Mouse (Mus musculus): ENCODE results near the gene Olfr1197. TPM values are rescaled to one million over a fixed set of nuclear protein-coding genes. Genes with fewer than 3 reads are reported as not detected.

Gene Olfr1197
- polyA plus RNA-seq (2012; rRNA removed), result not detected in 2 replicates

DNA sequence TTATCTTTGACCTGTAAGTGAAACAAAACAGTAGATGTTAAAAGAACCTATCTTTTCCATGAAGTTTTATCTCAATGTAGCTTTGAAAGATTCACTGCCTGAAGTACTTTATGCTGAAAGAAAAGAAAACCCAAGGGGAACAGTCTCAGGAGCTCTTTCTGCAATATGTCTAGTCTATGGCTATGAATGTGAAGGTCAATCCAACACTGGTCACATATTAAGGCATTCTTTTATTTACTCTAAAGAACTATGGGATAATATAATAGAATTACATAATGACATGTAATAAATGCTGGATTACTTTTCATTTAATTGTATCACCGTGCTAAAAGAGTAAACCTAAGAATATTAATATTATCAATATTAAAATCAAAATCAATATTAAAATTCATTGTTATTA is at the start of gene Olfr1197:
Olfr1197 (minus strand) TSS at position 101 of the 400 bp plus-strand sequence.
- no peak for TF ChIP-seq CTCF (IDR thresholded peaks at IDR 0.05; ENCODE audit: borderline replicate concordance, extremely low read depth, insufficient read depth, insufficient read length)
- no peak for TF ChIP-seq POLR2A (IDR thresholded peaks at IDR 0.05; ENCODE audit: borderline replicate concordance, extremely low read depth, insufficient read depth, insufficient read length, poor library complexity, severe bottlenecking)
- no peak for DNase-seq (ENCODE audit: low read depth)

DNA sequence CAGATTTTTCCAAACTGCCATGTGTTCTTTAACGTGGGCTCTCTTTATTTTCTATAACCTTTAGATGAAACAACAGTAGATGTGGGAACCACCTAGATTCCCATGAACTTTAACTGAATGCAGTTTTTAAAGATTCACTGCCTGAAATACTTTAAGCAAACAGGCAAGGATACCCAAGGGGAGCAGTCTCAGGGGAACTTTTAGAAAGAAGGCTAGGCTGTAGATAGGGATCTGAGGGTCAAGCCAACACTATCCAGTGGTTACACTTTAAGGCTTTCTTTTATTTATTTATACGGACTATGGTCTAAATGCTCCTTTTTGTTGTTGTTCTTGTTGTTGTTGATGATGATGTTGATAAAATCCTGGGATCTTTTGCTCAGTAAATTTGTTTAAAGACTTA is 38.2 kb upstream of the Olfr1197 start, which contains the start of gene Olfr1200:
Olfr1200 (minus strand) TSS at position 101 of the 400 bp plus-strand sequence.
- TF ChIP-seq CTCF (IDR thresholded peaks at IDR 0.05; ENCODE audit: borderline replicate concordance, extremely low read depth, insufficient read depth, insufficient read length), result no peak
- no peak for TF ChIP-seq POLR2A (IDR thresholded peaks at IDR 0.05; ENCODE audit: borderline replicate concordance, extremely low read depth, insufficient read depth, insufficient read length, poor library complexity, severe bottlenecking)
- DNase-seq (ENCODE audit: low read depth), result no peak

DNA sequence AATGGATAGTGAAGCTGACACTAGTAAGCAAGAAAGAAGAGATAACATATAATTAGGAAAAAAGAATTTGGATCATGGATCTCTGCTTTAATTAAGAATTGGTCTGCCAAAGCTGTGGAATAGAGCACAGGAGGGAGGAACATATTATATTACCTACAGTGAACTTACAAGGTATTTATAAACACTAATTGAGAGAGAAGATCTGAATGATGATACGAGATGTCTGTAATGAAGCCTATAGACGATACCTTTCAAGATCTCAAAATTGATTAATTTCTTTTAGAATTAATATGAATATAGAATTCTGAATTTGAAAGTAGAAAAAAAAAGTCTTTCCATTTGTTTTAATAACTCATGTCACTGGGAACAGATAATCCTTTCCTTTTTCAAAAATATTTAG is 28.2 kb upstream of the Olfr1197 start, which contains the start of gene Olfr1199:
Olfr1199 (minus strand) TSS at position 101 of the 400 bp plus-strand sequence.
- DNase-seq (ENCODE audit: low read depth), result no peak
- no peak for TF ChIP-seq POLR2A (IDR thresholded peaks at IDR 0.05; ENCODE audit: borderline replicate concordance, extremely low read depth, insufficient read depth, insufficient read length, poor library complexity, severe bottlenecking)
- no peak for TF ChIP-seq CTCF (IDR thresholded peaks at IDR 0.05; ENCODE audit: borderline replicate concordance, extremely low read depth, insufficient read depth, insufficient read length)

DNA sequence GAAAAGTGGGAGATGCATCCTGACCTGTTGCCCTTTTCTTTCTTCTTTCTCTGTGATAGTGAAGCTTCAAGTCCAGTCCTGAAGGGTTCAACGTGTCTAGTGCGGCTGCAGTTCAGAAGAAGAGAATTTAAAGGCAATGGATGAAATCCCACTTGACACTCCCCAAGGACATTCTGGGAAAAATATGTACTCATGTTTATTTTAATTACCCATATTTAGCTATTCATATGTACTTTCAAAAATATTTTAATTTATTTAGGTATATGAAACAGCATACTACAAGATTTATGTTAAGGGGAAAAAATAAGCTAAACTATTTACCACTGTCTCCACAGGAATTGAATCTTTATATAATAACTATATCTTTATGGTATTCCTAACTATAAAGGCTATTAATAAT is 19.1 kb upstream of the Olfr1197 start, which contains the start of gene Olfr1198:
Olfr1198 (minus strand) TSS at position 101 of the 400 bp plus-strand sequence.
- TF ChIP-seq CTCF (IDR thresholded peaks at IDR 0.05; ENCODE audit: borderline replicate concordance, extremely low read depth, insufficient read depth, insufficient read length), result no peak
- TF ChIP-seq POLR2A (IDR thresholded peaks at IDR 0.05; ENCODE audit: borderline replicate concordance, extremely low read depth, insufficient read depth, insufficient read length, poor library complexity, severe bottlenecking), result no peak
- no peak for DNase-seq (ENCODE audit: low read depth)

DNA sequence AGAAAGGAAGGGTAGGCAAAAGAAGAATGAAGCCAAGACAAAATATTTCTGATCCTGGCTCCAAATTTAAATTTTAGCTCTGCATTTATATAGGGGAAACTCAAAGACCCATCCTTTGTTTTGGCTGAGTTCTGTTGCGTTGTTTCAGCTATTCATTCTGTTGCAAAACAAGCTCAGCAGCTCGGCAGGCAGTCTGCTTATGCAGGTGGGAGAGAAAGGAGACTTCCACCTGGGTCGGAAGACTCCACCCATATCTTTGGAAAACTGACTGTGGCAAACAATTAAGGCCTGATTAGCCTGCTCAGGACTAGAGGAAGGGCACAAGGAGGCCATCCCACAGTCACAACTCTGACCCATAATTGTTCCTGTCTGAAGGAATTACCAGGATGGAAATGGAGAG is 11.2 kb upstream of the Olfr1197 start:
- TF ChIP-seq CTCF (IDR thresholded peaks at IDR 0.05; ENCODE audit: borderline replicate concordance, extremely low read depth, insufficient read depth, insufficient read length), result no peak
- no peak for TF ChIP-seq POLR2A (IDR thresholded peaks at IDR 0.05; ENCODE audit: borderline replicate concordance, extremely low read depth, insufficient read depth, insufficient read length, poor library complexity, severe bottlenecking)
- no peak for DNase-seq (ENCODE audit: low read depth)

DNA sequence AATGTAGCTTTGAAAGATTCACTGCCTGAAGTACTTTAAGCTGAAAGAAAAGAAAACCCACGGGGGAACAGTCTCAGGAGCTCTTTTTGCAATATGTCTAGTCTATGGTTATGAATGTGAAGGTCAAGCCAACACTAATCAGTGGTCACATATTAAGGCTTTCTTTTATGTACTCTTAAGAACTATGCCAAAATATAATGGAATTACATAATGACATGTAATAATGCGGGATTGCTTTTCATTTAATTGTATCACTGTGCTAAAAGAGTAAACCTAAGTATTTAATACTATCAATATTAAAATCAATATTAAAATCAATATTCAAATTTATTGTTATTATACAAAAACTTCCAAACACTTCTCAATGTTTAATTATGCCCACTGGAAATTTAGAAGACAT is 27.7 kb downstream of the Olfr1197 start, which contains the start of gene Olfr1196:
Olfr1196 (minus strand) TSS at position 101 of the 400 bp plus-strand sequence.
- TF ChIP-seq CTCF (IDR thresholded peaks at IDR 0.05; ENCODE audit: borderline replicate concordance, extremely low read depth, insufficient read depth, insufficient read length) (no peak), POLR2A (IDR thresholded peaks at IDR 0.05; ENCODE audit: borderline replicate concordance, extremely low read depth, insufficient read depth, insufficient read length, poor library complexity, severe bottlenecking) (no peak)
- no peak for DNase-seq (ENCODE audit: low read depth)

DNA sequence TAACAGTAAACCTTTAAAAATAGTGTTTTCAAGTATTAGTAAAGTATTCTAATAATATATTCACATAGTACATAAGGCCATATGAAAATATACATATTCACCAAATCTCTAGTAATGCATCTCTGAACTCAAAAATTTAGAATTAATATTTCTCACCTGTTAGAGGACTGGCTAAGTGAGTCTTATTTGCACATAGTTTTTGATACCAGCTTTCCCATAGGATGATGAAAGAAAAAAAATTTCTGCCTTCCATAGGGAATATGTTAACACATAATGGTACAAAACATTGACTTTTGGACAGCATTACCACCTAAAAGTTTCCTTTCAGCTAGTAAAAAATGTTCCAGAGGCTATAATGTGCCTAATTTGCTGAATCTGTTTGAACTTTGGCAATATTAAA is 43.1 kb downstream of the Olfr1197 start, which contains the start of gene Olfr1195:
Olfr1195 (minus strand) TSS at position 101 of the 400 bp plus-strand sequence.
- no peak for DNase-seq (ENCODE audit: low read depth)
- TF ChIP-seq POLR2A (IDR thresholded peaks at IDR 0.05; ENCODE audit: borderline replicate concordance, extremely low read depth, insufficient read depth, insufficient read length, poor library complexity, severe bottlenecking) (no peak), CTCF (IDR thresholded peaks at IDR 0.05; ENCODE audit: borderline replicate concordance, extremely low read depth, insufficient read depth, insufficient read length) (no peak)

Other genes starting within 250 kb of the Olfr1197 start
- not detected in 2 replicates for gene Olfr1184, start 248.8 kb downstream of the Olfr1197 start, polyA plus RNA-seq (2012; rRNA removed)
- not detected in 2 replicates for gene Olfr1185-ps1, start 239.0 kb downstream of the Olfr1197 start, polyA plus RNA-seq (2012; rRNA removed)
- gene Olfr1186, start 213.8 kb downstream of the Olfr1197 start, polyA plus RNA-seq (2012; rRNA removed), result not detected in 2 replicates
- gene Olfr1188, start 175.4 kb downstream of the Olfr1197 start, polyA plus RNA-seq (2012; rRNA removed), result not detected in 2 replicates
- gene Olfr1189, start 145.9 kb downstream of the Olfr1197 start, polyA plus RNA-seq (2012; rRNA removed), result not detected in 2 replicates
- not detected in 2 replicates for gene Olfr1191-ps1, start 91.8 kb downstream of the Olfr1197 start, polyA plus RNA-seq (2012; rRNA removed)
- not detected in 2 replicates for gene Olfr1192-ps1, start 83.9 kb downstream of the Olfr1197 start, polyA plus RNA-seq (2012; rRNA removed)
- not detected in 2 replicates for gene Olfr1193, start 56.7 kb downstream of the Olfr1197 start, polyA plus RNA-seq (2012; rRNA removed)
- not detected in 2 replicates for gene Olfr1195, start 43.2 kb downstream of the Olfr1197 start, polyA plus RNA-seq (2012; rRNA removed)
- not detected in 2 replicates for gene Olfr1196, start 27.8 kb downstream of the Olfr1197 start, polyA plus RNA-seq (2012; rRNA removed)
- not detected in 2 replicates for gene Olfr1198, start 19.0 kb upstream of the Olfr1197 start, polyA plus RNA-seq (2012; rRNA removed)
- gene Olfr1199, start 28.1 kb upstream of the Olfr1197 start, polyA plus RNA-seq (2012; rRNA removed), result not detected in 2 replicates
- gene Olfr1200, start 38.1 kb upstream of the Olfr1197 start, polyA plus RNA-seq (2012; rRNA removed), result not detected in 2 replicates
- gene Olfr1201, start 60.7 kb upstream of the Olfr1197 start, polyA plus RNA-seq (2012; rRNA removed), result not detected in 2 replicates
- not detected in 2 replicates for gene Olfr1202, start 82.1 kb upstream of the Olfr1197 start, polyA plus RNA-seq (2012; rRNA removed)
- gene Olfr1205, start 97.4 kb upstream of the Olfr1197 start, polyA plus RNA-seq (2012; rRNA removed), result not detected in 2 replicates
- not detected in 2 replicates for gene Olfr1204, start 116.9 kb upstream of the Olfr1197 start, polyA plus RNA-seq (2012; rRNA removed)
- gene Olfr1206, start 130.9 kb upstream of the Olfr1197 start, polyA plus RNA-seq (2012; rRNA removed), result not detected in 2 replicates
- gene Olfr1208, start 169.9 kb upstream of the Olfr1197 start, polyA plus RNA-seq (2012; rRNA removed), result not detected in 2 replicates
- gene Olfr1209, start 182.8 kb upstream of the Olfr1197 start, polyA plus RNA-seq (2012; rRNA removed), result not detected in 2 replicates
- gene Olfr1211, start 205.7 kb upstream of the Olfr1197 start, polyA plus RNA-seq (2012; rRNA removed), result not detected in 2 replicates
- gene Olfr1212, start 221.6 kb upstream of the Olfr1197 start, polyA plus RNA-seq (2012; rRNA removed), result not detected in 2 replicates
- gene Gm13762, start 247.9 kb upstream of the Olfr1197 start, polyA plus RNA-seq (2012; rRNA removed), result not detected in 2 replicates